Mouse (Mus musculus) MEL (cell line): ENCODE data around the gene Gm4922.

Experiments used
- CHD1 ChIP-seq: IDR thresholded peaks from 2 replicates; pipeline ENCODE4 v1.6.1; 2012; ENCODE audit warnings: low read depth, mild to moderate bottlenecking, inconsistent platforms, low read length, improper control_type of control experiment
- CTCF ChIP-seq, 3 experiments: IDR thresholded peaks in 2 of 3; conservative IDR thresholded peaks in 1 of 3; 2 replicates each; pipeline ENCODE4 v1.5.1; 2011 to 2012; ENCODE audit warnings: low read length in 3 of 3, low read depth in 2 of 3, mild to moderate bottlenecking in 2 of 3, improper control_type of control experiment in 1 of 3, inconsistent platforms in 1 of 3, mixed read lengths in 1 of 3, moderate library complexity in 1 of 3; ENCODE audit not compliant: control insufficient read depth in 1 of 3, insufficient read depth in 1 of 3, poor library complexity in 1 of 3, severe bottlenecking in 1 of 3
- E2F4 ChIP-seq: IDR thresholded peaks from 2 replicates; pipeline ENCODE4 v1.6.1; 2011; ENCODE audit warnings: low read depth, low read length, improper control_type of control experiment, borderline replicate concordance
- EP300 ChIP-seq, 2 experiments: IDR thresholded peaks; 2 replicates each; pipeline ENCODE4 v1.6.1; 2011; ENCODE audit warnings: improper control_type of control experiment in 2 of 2, low read length in 2 of 2, low read depth in 1 of 2, mild to moderate bottlenecking in 1 of 2
- GATA1 ChIP-seq: IDR thresholded peaks from 2 replicates; pipeline ENCODE4 v1.6.1; 2011; ENCODE audit warnings: low read depth, low read length, improper control_type of control experiment
- MYB ChIP-seq: IDR thresholded peaks from 2 replicates; pipeline ENCODE4 v1.6.1; 2011; ENCODE audit warnings: mild to moderate bottlenecking, low read depth, low read length, improper control_type of control experiment
- NELFE ChIP-seq: IDR thresholded peaks from 2 replicates; pipeline ENCODE4 v1.6.1; 2011; ENCODE audit warnings: low read depth, low read length, improper control_type of control experiment
- SMC3 ChIP-seq: IDR thresholded peaks from 2 replicates; pipeline ENCODE4 v1.6.1; 2011; ENCODE audit warnings: low read depth, low read length, improper control_type of control experiment
- TCF12 ChIP-seq: IDR thresholded peaks from 2 replicates; pipeline ENCODE4 v1.6.1; 2014; ENCODE audit warnings: low read depth, mild to moderate bottlenecking, inconsistent platforms, low read length, improper control_type of control experiment, moderate library complexity
- UBTF ChIP-seq: IDR thresholded peaks from 2 replicates; pipeline ENCODE4 v1.6.1; 2012; ENCODE audit warnings: low read depth, mild to moderate bottlenecking, inconsistent platforms, low read length, improper control_type of control experiment, moderate library complexity, borderline replicate concordance; ENCODE audit not compliant: insufficient read depth
- USF1 ChIP-seq: IDR thresholded peaks from 2 replicates; pipeline ENCODE4 v1.6.1; 2014; ENCODE audit warnings: low read depth, mild to moderate bottlenecking, inconsistent platforms, low read length, improper control_type of control experiment, moderate library complexity

DNA sequence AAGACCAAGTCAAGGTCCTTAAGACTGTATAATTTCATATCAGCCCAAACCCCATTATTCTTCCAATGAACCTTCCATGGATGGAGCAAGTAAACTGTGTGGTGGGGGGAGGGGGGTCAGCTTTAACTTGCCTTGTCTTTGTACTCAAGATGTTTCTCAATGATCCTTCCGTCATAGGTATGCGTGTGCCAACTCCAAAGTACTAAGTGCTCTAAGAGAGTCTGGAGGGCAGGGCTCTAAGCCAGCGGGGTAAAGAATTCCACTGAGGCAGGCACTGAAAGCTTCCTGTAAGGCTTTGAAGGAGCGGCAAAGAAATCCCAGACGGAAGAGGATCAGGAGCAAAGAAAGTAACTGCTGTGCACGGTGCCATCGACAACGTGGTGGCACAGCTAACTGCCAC is 45.6 kb downstream of the Gm4922 start:
- TF ChIP-seq GATA1, result no peak
- no peak for TF ChIP-seq CTCF (IDR thresholded peaks at IDR 0.05 in 2 of 3, conservative IDR thresholded peaks at IDR 0.05 in 1 of 3; ENCODE audit: control insufficient read depth in 1 of 3, insufficient read depth in 1 of 3, low read depth in 2 of 3, low read length in 3 of 3, poor library complexity in 1 of 3, severe bottlenecking in 1 of 3)
- no peak for TF ChIP-seq UBTF
- no peak for TF ChIP-seq EP300 (IDR thresholded peaks at IDR 0.05; ENCODE audit: low read depth in 1 of 2, low read length in 2 of 2)
- TF ChIP-seq E2F4, result no peak
- no peak for TF ChIP-seq USF1
- no peak for TF ChIP-seq SMC3
- TF ChIP-seq TCF12, result no peak
- TF ChIP-seq CHD1, result no peak
- no peak for TF ChIP-seq MYB
- TF ChIP-seq NELFE, result no peak
